Mouse (Mus musculus) forebrain, embryonic 13.5 days (tissue): ENCODE measurements at regions not wholly inside any gene's neighbourhood (a gene's known extent, or its start where the extent isn't known, plus 50 kb on each side); places are given as distances from the start of the nearest gene placed in this dataset.

ENCODE experiments used
- ATAC-seq: fragments of 200-750 bp; cut with Nextera tagmentation; 2 replicates; pipeline ENCODE4 v1.8.0; 2017
- H3K27ac ChIP-seq: fragments of 300-500 bp; sonication (generic); 2 replicates; pipeline ENCODE4 v1.5.1; 2015; ENCODE audit warnings: inconsistent platforms, mild to moderate bottlenecking, moderate library complexity
- H3K27me3 ChIP-seq: fragments of 300-500 bp; sonication (generic); 2 replicates; pipeline ENCODE4 v1.6.1; 2015; ENCODE audit warnings: mild to moderate bottlenecking, inconsistent platforms
- H3K36me3 ChIP-seq: fragments of 300-500 bp; sonication (generic); 2 replicates; pipeline ENCODE4 v1.6.1; 2015; ENCODE audit warnings: mild to moderate bottlenecking, inconsistent platforms; ENCODE audit not compliant: poor library complexity, severe bottlenecking
- H3K4me1 ChIP-seq: fragments of 300-500 bp; sonication (generic); 2 replicates; pipeline ENCODE4 v1.6.1; 2015; ENCODE audit warnings: inconsistent platforms
- H3K4me2 ChIP-seq: fragments of 300-500 bp; sonication (generic); 2 replicates; pipeline ENCODE4 v1.6.1; 2015; ENCODE audit warnings: inconsistent platforms, mild to moderate bottlenecking, moderate library complexity
- H3K4me3 ChIP-seq: fragments of 300-500 bp; sonication (generic); 2 replicates; pipeline ENCODE4 v1.5.1; 2015; ENCODE audit warnings: mild to moderate bottlenecking, inconsistent platforms
- H3K9ac ChIP-seq: fragments of 300-500 bp; sonication (generic); 2 replicates; pipeline ENCODE4 v1.6.1; 2015; ENCODE audit warnings: mild to moderate bottlenecking, inconsistent platforms
- H3K9me3 ChIP-seq: fragments of 300-500 bp; sonication (generic); replicated peaks from 2 replicates; pipeline ENCODE4 v1.6.1; 2016; ENCODE audit warnings: inconsistent platforms
- WGBS: fragments of 180-500 bp; shearing (Covaris S2); methylation state at CpG from one replicate; pipeline ENCODE4 v1.1.7; 2015; 5-methylcytosine and 5-hydroxymethylcytosine counted together

DNA sequence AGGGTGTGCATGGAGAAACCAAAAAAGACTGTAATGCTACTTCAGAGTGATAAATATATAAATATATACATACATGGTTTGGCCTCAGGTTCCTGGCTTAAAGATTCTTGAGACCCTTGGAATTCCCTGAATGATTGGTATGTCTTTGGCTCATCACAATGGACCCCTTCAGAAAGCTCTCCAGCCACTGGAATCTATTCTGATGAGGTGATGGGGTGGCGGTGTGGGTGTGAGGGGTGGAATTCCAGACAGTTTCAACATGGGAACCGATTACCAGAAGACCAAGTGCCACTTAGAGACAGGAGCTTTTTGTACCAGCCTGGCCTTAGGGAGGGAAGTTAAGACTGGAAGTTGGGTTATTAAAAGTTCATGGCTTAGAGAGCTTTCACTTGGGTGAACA is 190.1 kb downstream of the Galc start:
- no peak for ATAC-seq
- H3K36me3 ChIP-seq = no peaks in the 10 kb centered on the region
- 57% methylated on average over 2 of the region's 2 CpGs for WGBS
- no peak overlapping the region for H3K4me3 ChIP-seq
- no peaks in the 10 kb centered on the region for H3K4me1 ChIP-seq
- H3K27ac ChIP-seq = no peak overlapping the region
- no peaks in the 10 kb centered on the region for H3K9me3 ChIP-seq
- H3K27me3 ChIP-seq = no peaks in the 10 kb centered on the region
- no peak overlapping the region for H3K9ac ChIP-seq
- no peak overlapping the region for H3K4me2 ChIP-seq

DNA sequence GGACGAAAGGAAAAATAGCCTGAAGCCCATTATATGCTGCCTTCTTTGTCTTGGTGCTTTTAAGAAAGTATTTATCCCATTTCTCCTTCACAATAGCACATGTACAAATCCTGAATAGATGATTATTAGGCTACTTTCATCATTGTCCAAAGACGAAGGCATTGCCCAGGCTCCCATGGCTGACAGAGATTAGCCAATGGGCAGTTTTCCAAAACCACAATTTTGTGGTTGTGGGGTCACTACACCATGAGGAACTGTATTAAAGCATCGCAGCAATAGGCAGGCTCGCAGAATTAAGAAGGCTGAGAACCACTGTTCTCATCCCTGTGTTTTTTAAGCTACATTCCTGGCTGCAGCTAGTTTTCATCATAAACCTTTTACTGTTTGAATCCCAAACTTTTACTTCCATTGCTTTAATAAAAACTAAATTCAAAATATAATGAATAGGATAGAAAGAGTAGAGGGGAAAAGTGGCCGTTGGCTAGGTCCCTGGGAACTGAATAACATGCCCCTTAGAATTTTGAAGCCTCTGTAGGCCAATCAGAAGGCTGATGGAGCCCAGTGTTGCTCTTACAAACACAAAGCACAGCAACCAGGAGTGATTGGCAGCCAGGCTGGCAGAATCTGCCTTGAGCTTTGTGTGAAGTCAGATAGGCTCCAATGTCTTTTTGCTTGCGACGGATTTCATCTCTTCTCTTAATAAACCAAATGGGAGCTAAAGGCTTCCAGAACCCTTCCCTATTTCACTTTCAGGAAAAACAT is 199.7 kb downstream of the Galc start:
- H3K4me1 ChIP-seq = peaks cover 8% of the 10 kb centered on the region; the same call in 1 of the 2 replicates
- peak; percentile 92 for ATAC-seq
- peak overlapping the region; percentile 41 for H3K27ac ChIP-seq
- no peak overlapping the region for H3K4me3 ChIP-seq
- 37% methylated on average over 7 of the region's 7 CpGs for WGBS
- H3K27me3 ChIP-seq = no peaks in the 10 kb centered on the region
- no peak overlapping the region for H3K4me2 ChIP-seq
- no peaks in the 10 kb centered on the region for H3K9me3 ChIP-seq
- no peak overlapping the region for H3K9ac ChIP-seq
- no peaks in the 10 kb centered on the region for H3K36me3 ChIP-seq

DNA sequence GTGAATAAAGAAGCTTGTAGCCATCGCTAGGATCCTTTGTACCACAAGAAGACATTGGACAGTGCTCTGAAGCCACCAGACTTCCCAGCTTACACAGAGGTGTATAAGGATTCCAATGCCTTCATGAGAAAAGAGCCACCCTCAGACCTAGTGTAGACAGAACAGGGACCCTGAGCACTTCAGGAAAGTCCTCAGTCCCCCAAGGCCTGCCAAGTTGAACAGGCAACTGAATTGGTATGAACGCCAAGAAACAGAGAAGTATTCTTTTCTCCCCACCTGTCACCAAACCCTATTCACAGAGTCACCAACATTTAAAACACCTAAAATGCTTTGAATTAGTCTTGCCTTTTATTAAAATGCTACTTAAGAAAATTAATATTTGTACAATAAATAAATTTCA is 200.3 kb downstream of the Galc start:
- ATAC-seq = peak; percentile 66
- no peaks in the 10 kb centered on the region for H3K27me3 ChIP-seq
- 61% methylated on average over 2 of the region's 2 CpGs for WGBS
- no peaks in the 10 kb centered on the region for H3K36me3 ChIP-seq
- no peak overlapping the region for H3K9ac ChIP-seq
- H3K27ac ChIP-seq = peak overlapping the region; percentile 6; the same call in 1 of the 2 replicates
- H3K4me3 ChIP-seq = no peak overlapping the region
- H3K4me1 ChIP-seq = peaks cover 8% of the 10 kb centered on the region; the same call in 1 of the 2 replicates
- H3K4me2 ChIP-seq = no peak overlapping the region
- no peaks in the 10 kb centered on the region for H3K9me3 ChIP-seq

DNA sequence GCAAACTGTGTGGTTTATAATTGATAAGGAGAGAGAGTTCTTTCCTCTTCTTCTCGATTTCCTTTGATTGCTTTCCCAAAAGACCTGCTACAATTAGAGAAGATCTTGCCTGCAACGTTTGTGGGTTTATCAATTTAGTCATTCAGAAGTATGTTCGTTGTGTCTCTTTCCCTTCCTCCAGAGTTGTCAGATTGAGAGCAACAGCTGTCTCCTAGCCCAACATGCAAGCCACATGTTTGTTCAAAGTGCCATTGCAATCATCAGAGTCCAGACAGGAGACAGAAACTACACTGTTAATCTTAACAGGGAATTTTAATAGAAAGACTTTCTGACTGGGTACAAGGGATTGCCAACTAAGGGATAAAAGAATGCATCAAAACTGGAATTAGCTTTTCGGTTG is 208.3 kb downstream of the Galc start:
- H3K9me3 ChIP-seq = no peaks in the 10 kb centered on the region
- H3K4me1 ChIP-seq = peaks cover 36% of the 10 kb centered on the region
- no peak overlapping the region for H3K4me3 ChIP-seq
- H3K9ac ChIP-seq = no peak overlapping the region
- no peaks in the 10 kb centered on the region for H3K27me3 ChIP-seq
- 77% methylated on average over 4 of the region's 4 CpGs for WGBS
- no peaks in the 10 kb centered on the region for H3K36me3 ChIP-seq
- H3K27ac ChIP-seq = no peak overlapping the region
- no peak for ATAC-seq
- H3K4me2 ChIP-seq = no peak overlapping the region

DNA sequence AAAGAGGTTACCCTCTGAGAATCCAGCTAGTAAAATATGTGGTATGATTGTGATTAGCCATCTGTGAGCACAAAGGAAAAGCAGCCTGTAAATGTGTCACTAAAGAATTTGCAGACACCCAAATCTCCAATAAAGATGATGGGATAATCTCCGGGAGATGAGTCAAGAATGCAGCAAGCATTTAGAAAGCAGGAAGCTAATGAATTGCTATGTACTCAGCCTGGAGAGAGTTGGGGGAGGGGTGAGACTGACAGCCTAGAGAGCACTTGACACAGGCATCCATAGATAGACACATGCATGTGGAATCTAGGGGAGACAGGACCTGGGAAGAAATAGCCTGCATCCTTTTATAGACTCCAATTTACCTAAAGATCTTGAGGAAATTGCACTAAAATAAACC is 208.8 kb downstream of the Galc start:
- H3K4me2 ChIP-seq = no peak overlapping the region
- no peaks in the 10 kb centered on the region for H3K27me3 ChIP-seq
- H3K9me3 ChIP-seq = no peaks in the 10 kb centered on the region
- ATAC-seq = no peak
- H3K36me3 ChIP-seq = no peaks in the 10 kb centered on the region
- H3K4me1 ChIP-seq = peaks cover 40% of the 10 kb centered on the region
- no peak overlapping the region for H3K27ac ChIP-seq
- no peak overlapping the region for H3K4me3 ChIP-seq
- H3K9ac ChIP-seq = no peak overlapping the region
- 31% methylated on average over 1 of the region's 1 CpGs for WGBS

DNA sequence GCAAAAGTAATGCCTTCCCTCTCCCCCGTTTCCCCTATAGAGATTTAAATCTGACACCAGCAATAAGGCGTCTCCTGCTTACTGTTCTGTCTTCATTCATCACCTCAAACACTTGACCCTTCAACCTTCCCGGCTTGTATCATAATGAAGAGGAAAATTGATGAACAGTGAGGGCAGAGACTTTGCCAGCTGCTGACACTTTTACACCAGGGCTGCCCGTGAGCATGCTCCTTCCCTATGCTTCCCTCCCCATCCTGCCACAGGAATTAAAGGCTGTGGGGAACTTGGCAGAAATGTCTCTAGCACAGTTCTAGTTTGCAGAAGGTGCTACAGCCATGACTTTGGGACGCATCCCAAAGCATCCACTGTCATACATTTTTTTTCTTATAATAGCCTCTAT is 209.2 kb downstream of the Galc start:
- no peak overlapping the region for H3K9ac ChIP-seq
- H3K27ac ChIP-seq = no peak overlapping the region
- ATAC-seq = no peak
- no peaks in the 10 kb centered on the region for H3K9me3 ChIP-seq
- no peaks in the 10 kb centered on the region for H3K27me3 ChIP-seq
- H3K4me1 ChIP-seq = peaks cover 42% of the 10 kb centered on the region
- no peak overlapping the region for H3K4me3 ChIP-seq
- 30% methylated on average over 5 of the region's 5 CpGs for whole genome bisulfite sequencing
- H3K4me2 ChIP-seq = no peak overlapping the region
- H3K36me3 ChIP-seq = no peaks in the 10 kb centered on the region

DNA sequence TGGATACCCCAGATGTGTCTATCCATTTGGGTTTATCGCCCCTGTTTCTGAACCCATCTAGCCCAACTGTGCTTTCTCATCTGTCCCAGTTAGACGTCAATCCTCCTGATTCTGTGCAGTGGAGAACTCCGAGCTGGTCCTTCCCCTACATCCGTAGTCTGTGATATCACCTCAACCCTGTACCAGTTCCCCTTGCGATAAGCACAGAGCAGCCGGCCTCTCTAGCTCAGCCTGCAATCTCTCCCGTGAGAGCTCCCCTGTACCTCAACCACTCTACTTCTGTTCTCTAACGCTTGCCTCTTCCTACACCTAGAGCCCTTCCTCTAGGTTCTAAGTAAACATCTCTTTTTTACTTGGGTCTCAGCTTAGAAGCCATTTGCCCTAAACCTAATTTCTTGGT is 211.5 kb downstream of the Galc start:
- Histone ChIP-seq H3K4me1 (peaks cover 45% of the 10 kb centered on the region), H3K36me3 (no peaks in the 10 kb centered on the region), H3K27ac (no peak overlapping the region), H3K9ac (no peak overlapping the region), H3K4me2 (no peak overlapping the region), H3K27me3 (no peaks in the 10 kb centered on the region), H3K9me3 (no peaks in the 10 kb centered on the region), H3K4me3 (no peak overlapping the region)
- no peak for ATAC-seq
- 84% methylated on average over 8 of the region's 8 CpGs for WGBS

DNA sequence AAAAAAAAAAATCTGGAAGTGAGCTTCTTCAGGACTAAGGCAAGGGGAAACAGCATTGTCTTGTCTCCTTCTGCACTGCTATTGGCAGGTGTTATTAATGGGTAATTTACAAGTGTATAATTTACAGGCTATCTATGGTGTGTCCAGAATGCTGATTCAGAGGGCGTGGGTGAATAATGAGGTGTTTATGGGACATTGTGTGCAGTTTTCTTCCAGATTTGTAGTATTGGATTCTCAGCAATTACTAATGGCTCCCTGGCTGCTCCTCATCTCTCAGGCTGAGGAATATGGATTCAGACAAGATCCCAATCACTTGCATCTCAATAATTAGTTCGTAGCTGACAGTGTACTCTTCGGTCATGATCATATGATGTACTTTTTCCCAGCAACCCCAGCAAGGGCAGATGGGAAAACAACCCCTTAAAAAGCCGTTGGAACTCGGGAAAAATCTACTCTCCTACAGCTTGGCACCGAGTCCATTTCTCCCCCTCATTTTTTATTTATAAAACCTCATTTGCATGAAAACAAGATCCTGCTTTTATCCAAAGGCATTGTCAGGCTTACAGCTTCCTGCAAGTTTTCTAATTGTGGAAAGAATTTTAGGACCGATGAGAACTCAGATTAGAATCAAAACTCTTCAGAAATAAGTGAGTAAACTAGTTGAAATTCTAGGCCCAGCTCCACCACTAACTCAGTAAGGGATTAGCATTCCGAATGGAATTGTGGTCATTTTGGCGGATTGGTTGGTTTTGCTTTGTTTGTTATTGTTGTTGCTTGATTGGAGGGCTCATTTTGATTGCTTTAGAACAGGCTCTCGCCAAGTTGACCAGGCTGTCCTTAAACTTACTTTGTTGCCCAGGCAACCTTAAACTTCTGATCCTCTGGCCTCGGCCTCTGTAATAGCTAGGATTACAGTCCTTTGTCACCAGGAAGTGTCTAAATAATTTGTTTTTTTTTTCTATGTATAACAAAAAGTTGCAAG is 212.5 kb downstream of the Galc start:
- Histone ChIP-seq H3K4me2 (peak overlapping the region; percentile 12; the same call in 1 of the 2 replicates), H3K9me3 (no peaks in the 10 kb centered on the region), H3K4me3 (no peak overlapping the region), H3K36me3 (no peaks in the 10 kb centered on the region), H3K4me1 (peaks cover 45% of the 10 kb centered on the region), H3K27ac (peak overlapping the region; percentile 62), H3K9ac (no peak overlapping the region), H3K27me3 (no peaks in the 10 kb centered on the region)
- 20% methylated on average over 11 of the region's 11 CpGs for WGBS
- peak; percentile 71 for ATAC-seq

DNA sequence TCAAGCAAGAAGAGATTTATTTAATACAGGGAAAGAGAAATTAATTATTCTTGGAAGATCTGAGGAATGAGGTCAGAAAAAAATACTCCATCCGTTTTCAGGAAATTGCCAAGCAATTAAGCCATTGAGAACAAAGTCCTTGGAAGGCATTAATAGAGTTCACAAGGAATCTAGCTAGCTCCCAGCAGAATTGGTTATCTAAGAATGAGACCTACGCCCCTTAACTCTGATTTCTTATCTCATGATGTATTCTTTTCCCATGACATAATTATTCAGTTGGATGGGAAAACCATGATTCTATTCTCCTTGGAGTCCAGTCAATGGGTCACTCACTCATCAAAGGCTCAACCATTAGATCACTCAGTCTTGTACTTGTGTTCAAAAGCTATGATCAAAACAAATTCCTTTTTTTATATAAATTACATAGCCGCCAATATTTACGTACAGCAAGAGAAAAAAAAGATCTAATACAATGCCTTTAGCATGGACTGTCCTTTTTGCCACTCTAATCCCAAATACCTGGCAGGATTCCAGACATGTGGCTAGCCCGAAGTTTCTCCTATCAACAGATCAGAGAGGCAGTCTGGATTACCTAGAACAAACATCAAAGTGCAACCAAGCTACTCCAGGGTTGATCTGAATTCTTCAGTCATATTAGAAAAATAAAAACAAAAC is 213.3 kb downstream of the Galc start:
- H3K4me1 ChIP-seq = peaks cover 44% of the 10 kb centered on the region
- H3K9ac ChIP-seq = no peak overlapping the region
- 40% methylated on average over 5 of the region's 5 CpGs for WGBS
- no peaks in the 10 kb centered on the region for H3K27me3 ChIP-seq
- no peak overlapping the region for H3K4me3 ChIP-seq
- H3K36me3 ChIP-seq = no peaks in the 10 kb centered on the region
- peak; percentile 29; the same call in 1 of the 2 replicates for ATAC-seq
- no peaks in the 10 kb centered on the region for H3K9me3 ChIP-seq
- H3K27ac ChIP-seq = peak overlapping the region; percentile 62
- peak overlapping the region; percentile 12; the same call in 1 of the 2 replicates for H3K4me2 ChIP-seq

DNA sequence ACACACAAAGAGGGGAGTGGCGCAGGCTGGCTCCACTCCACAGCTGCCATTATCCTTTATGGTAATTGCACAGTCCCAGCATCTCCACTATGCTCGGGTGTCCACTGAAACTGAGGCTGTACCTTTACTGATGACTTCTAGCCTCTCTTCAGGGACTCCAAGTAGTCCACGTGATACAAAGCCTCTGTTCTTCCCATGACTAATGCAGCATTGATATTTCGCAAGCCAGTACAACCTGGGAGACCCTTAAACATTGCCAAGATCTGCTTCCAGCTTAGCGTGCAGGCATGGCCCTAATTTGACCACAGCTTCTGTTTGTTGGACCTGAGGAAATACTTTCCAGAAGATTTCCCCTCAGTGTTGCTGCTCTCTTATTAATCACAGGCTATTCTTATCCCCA is 215.8 kb downstream of the Galc start:
- 75% methylated on average over 5 of the region's 5 CpGs for WGBS
- Histone ChIP-seq H3K4me2 (no peak overlapping the region), H3K27ac (no peak overlapping the region), H3K4me1 (peaks cover 27% of the 10 kb centered on the region), H3K9me3 (no peaks in the 10 kb centered on the region), H3K9ac (no peak overlapping the region), H3K4me3 (no peak overlapping the region), H3K36me3 (no peaks in the 10 kb centered on the region), H3K27me3 (no peaks in the 10 kb centered on the region)
- ATAC-seq = no peak; the same call in 1 of the 2 replicates

DNA sequence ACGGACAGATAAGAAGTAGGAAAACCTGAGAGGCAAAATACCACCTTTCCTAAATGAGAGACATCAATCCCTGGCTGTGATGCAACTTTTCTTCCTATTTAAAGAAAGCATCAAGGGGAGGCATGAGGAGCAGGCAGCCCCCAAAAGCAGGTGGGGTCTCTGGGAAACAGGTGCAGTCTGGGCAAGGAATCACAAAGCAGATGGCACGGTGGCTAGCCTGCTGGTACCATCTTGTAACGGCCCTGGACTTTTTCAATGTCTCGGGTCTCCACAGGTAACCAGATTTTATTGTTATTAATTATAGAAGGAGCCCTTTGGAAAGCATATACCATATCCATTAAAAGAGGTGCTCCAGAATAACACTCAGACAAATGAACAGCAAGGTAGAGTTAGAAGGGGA is 219.6 kb downstream of the Galc start:
- no peaks in the 10 kb centered on the region for H3K36me3 ChIP-seq
- H3K27ac ChIP-seq = no peak overlapping the region
- 87% methylated on average over 4 of the region's 4 CpGs for WGBS
- H3K4me3 ChIP-seq = no peak overlapping the region
- no peak overlapping the region for H3K9ac ChIP-seq
- H3K4me1 ChIP-seq = 0 out of 2 replicates have a peak, but pooled peaks cover 4% of the 10 kb centered on the region
- no peak overlapping the region for H3K4me2 ChIP-seq
- no peak for ATAC-seq
- H3K9me3 ChIP-seq = no peaks in the 10 kb centered on the region
- no peaks in the 10 kb centered on the region for H3K27me3 ChIP-seq

DNA sequence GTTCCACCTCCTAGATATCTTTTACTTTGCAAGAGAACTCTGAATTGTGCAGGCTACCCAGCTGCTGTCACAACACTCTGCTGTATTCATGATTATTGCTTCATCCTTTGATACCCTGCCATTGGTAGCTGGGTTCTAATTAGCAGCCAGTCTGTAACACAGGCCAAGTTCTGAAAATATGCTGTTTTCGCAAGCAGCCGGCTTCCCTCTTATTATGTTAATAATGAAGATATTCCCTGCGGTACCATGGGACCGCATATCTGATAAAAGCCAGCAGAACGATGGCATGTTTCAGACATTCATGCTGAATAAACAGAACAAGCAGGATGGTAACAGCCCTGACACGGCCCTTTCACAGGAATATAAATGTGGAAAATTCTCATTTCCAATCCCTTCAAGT is 235.6 kb downstream of the Galc start:
- Histone ChIP-seq H3K27me3 (no peaks in the 10 kb centered on the region), H3K36me3 (no peaks in the 10 kb centered on the region), H3K27ac (peak overlapping the region; percentile 62), H3K9ac (no peak overlapping the region), H3K4me1 (peaks cover 21% of the 10 kb centered on the region), H3K4me3 (no peak overlapping the region), H3K9me3 (no peaks in the 10 kb centered on the region), H3K4me2 (0 out of 2 replicates have a peak overlapping the region, but pooled peaks have one; percentile 4)
- ATAC-seq = peak; percentile 96
- WGBS = 30% methylated on average over 6 of the region's 6 CpGs
